Comparison of ENCODE assay signal across 7 mouse cellular contexts in genomic region chr1:192855474-192856230, GRCm38 (mm10). TPM values are rescaled to one million over a fixed set of nuclear protein-coding genes. Genes with fewer than 3 reads are reported as not detected.
DNase-seq lines count a peak whose midpoint lies in the region; ATAC-seq and TF ChIP-seq lines count a peak whose summit lies in the region.

Gene Sertad4 (minus strand): TSS chr1:192855756.

- H3K9ac ChIP-seq in hindbrain, postnatal 0 days (replicated peaks; ENCODE audit: low read length): peak within 1 kb of the TSS; percentile 84
- peak within 1 kb of the TSS; percentile 95 for H3K9ac ChIP-seq in midbrain, embryonic 14.5 days (replicated peaks; ENCODE audit: low read length)

- H3K27ac ChIP-seq in hindbrain, postnatal 0 days: peak within 1 kb of the TSS; percentile 80
- H3K27ac ChIP-seq in limb, embryonic 10.5 days: peak within 1 kb of the TSS; percentile 100
- H3K27ac ChIP-seq in midbrain, embryonic 14.5 days (replicated peaks; ENCODE audit: low read depth, low read length): peak within 1 kb of the TSS; percentile 98

- peak within 1 kb of the TSS; percentile 63 for H3K4me2 ChIP-seq in hindbrain, postnatal 0 days (ENCODE audit: low read depth, low read length)
- H3K4me2 ChIP-seq in midbrain, embryonic 14.5 days (ENCODE audit: low read length): peak within 1 kb of the TSS; percentile 77

- no peaks in the 10 kb centered on the region for H3K27me3 ChIP-seq in hindbrain, postnatal 0 days (ENCODE audit: insufficient read depth, low read length)
- H3K27me3 ChIP-seq in limb, embryonic 10.5 days (ENCODE audit: low read depth, poor library complexity, severe bottlenecking): 0 out of 2 replicates have a peak, but pooled peaks cover 10% of the 10 kb centered on the region
- 0 out of 2 replicates have a peak, but pooled peaks cover 5% of the 10 kb centered on the region for H3K27me3 ChIP-seq in midbrain, embryonic 14.5 days (ENCODE audit: control insufficient read depth, insufficient read depth, low read length)

- no peak for TF ChIP-seq CTCF in hindbrain, postnatal 0 days (IDR thresholded peaks at IDR 0.05; ENCODE audit: low read depth)

- H3K9me3 ChIP-seq in hindbrain, postnatal 0 days (ENCODE audit: low read length): no peaks in the 10 kb centered on the region
- H3K9me3 ChIP-seq in limb, embryonic 10.5 days (replicated peaks): no peaks in the 10 kb centered on the region
- no peaks in the 10 kb centered on the region for H3K9me3 ChIP-seq in midbrain, embryonic 14.5 days (ENCODE audit: control insufficient read depth, low read length)

- DNase-seq in adrenal gland, adult 2 months: peak; percentile 78
- DNase-seq in cerebellum, postnatal 25 days: peak; percentile 76 to 83
- peak; percentile 67 for DNase-seq in gastrocnemius, postnatal 10 days
- DNase-seq in hindbrain, postnatal 0 days (ENCODE audit: low spot score): peak; percentile 79
- peak; percentile 91 for DNase-seq in limb, embryonic 10.5 days (ENCODE audit: low spot score)
- peak; percentile 93 for DNase-seq in midbrain, embryonic 14.5 days
- peak; percentile 72 for DNase-seq in testis, postnatal 14 days (ENCODE audit: low spot score)

- peaks cover 22% of the 10 kb centered on the region for H3K4me1 ChIP-seq in hindbrain, postnatal 0 days (ENCODE audit: insufficient read depth, low read length)
- peaks cover 58% of the 10 kb centered on the region for H3K4me1 ChIP-seq in limb, embryonic 10.5 days
- H3K4me1 ChIP-seq in midbrain, embryonic 14.5 days (ENCODE audit: control insufficient read depth, insufficient read depth, low read length): peaks cover 43% of the 10 kb centered on the region

- under 1% methylated on average over 56 of the region's 75 CpGs for WGBS in hindbrain, postnatal 0 days
- WGBS in limb, embryonic 10.5 days: under 1% methylated on average over 73 of the region's 75 CpGs
- WGBS in midbrain, embryonic 14.5 days: under 1% methylated on average over 69 of the region's 75 CpGs

- peak; percentile 51; the same call in 1 of the 2 replicates for ATAC-seq in hindbrain, postnatal 0 days
- peak; percentile 71 for ATAC-seq in midbrain, embryonic 14.5 days (ENCODE audit: low FRiP score, low TSS enrichment)

- peak within 1 kb of the TSS; percentile 60 for H3K4me3 ChIP-seq in hindbrain, postnatal 0 days (ENCODE audit: low read length)
- peak within 1 kb of the TSS; percentile 84 for H3K4me3 ChIP-seq in limb, embryonic 10.5 days
- H3K4me3 ChIP-seq in midbrain, embryonic 14.5 days (replicated peaks; ENCODE audit: low read depth, low read length): peak within 1 kb of the TSS; percentile 75

- H3K36me3 ChIP-seq in hindbrain, postnatal 0 days (ENCODE audit: insufficient read depth, low read length): no peaks in the 10 kb centered on the region
- H3K36me3 ChIP-seq in limb, embryonic 10.5 days: peaks cover 25% of the 10 kb centered on the region
- no peaks in the 10 kb centered on the region for H3K36me3 ChIP-seq in midbrain, embryonic 14.5 days (ENCODE audit: control insufficient read depth, insufficient read depth, low read length)

RNA-seq across cellular contexts. Expression of gene Sertad4, which starts in this region (rescaled TPM):
- total RNA-seq in adrenal gland, adult 2 months (2021): 1 to 10 TPM; 4.4 to 7.9 TPM
- 4.1 and 5.2 TPM in 2 replicates for polyA plus RNA-seq in adrenal gland, adult 2 months (2012; rRNA removed)
- total RNA-seq in gastrocnemius, postnatal 10 days (2021): 10 to 100 TPM; 11.4 to 17.5 TPM
- 5.3 and 5.4 TPM in 2 replicates for total RNA-seq in hindbrain, postnatal 0 days (2014; rRNA removed)
- 13.2 and 14.2 TPM in 2 replicates for polyA plus RNA-seq in hindbrain, postnatal 0 days (2015; fragmentation: Nextera tagmentation; extraction: Ambion mirVana)
- polyA plus RNA-seq in limb, embryonic 10.5 days (2016; fragmentation: Nextera tagmentation; extraction: Ambion mirVana): 57.2 and 66.6 TPM in 2 replicates
- polyA plus RNA-seq in midbrain, embryonic 14.5 days (2014; fragmentation: Nextera tagmentation; extraction: Ambion mirVana): 30.0 and 39.5 TPM in 2 replicates

Comparison
In these comparisons a context has a peak if more than half of its experiments do, and no peak if none do; other contexts are left out.
1. Peak in every context shown above with its lines: DNase-seq, ATAC-seq, H3K4me3 ChIP-seq and H3K27ac ChIP-seq.